Mouse (Mus musculus): Measurements from ENCODE around the gene Erlin1. TPM values are rescaled to one million over a fixed set of nuclear protein-coding genes. Genes with fewer than 3 reads are reported as not detected.

Gene Erlin1
- polyA plus RNA-seq, 1 experiment from 2014 or later: 51.4 TPM

GRCm38 (mm10) chr19:44080920-44081319 lies 11.3 kb upstream of the Erlin1 start:
- Histone ChIP-seq H3K4me2 (no peak overlapping the region), H3K27ac (no peak overlapping the region), H3K4me1 (0 out of 2 replicates have a peak, but pooled peaks cover 3% of the 10 kb centered on the region), H3K9me3 (replicated peaks) (no peaks in the 10 kb centered on the region), H3K4me3 (replicated peaks) (no peak overlapping the region), H3K36me3 (peaks cover 76% of the 10 kb centered on the region), H3K27me3 (no peaks in the 10 kb centered on the region), H3K9ac (no peak overlapping the region)
- no peak for ATAC-seq (replicated peaks; ENCODE audit: low FRiP score)
- WGBS: 84% methylated on average over 2 of the region's 2 CpGs

- Histone ChIP-seq H3K4me1 (0 out of 2 replicates have a peak, but pooled peaks cover 3% of the 10 kb centered on the region), H3K4me3 (replicated peaks) (no peak overlapping the region), H3K27me3 (no peaks in the 10 kb centered on the region), H3K9ac (no peak overlapping the region), H3K9me3 (replicated peaks) (no peaks in the 10 kb centered on the region), H3K27ac (no peak overlapping the region), H3K4me2 (no peak overlapping the region), H3K36me3 (peaks cover 78% of the 10 kb centered on the region)
- WGBS: 83% methylated on average over 2 of the region's 2 CpGs
- ATAC-seq (replicated peaks; ENCODE audit: low FRiP score): no peak
Observed at GRCm38 (mm10) chr19:44080023-44080422, 10.4 kb upstream of the Erlin1 start.

GRCm38 (mm10) chr19:44077024-44077423 lies 7.4 kb upstream of the Erlin1 start:
- peaks cover 71% of the 10 kb centered on the region for H3K36me3 ChIP-seq
- H3K27me3 ChIP-seq: no peaks in the 10 kb centered on the region
- peak; percentile 91 for ATAC-seq (replicated peaks; ENCODE audit: low FRiP score)
- H3K4me2 ChIP-seq: 0 out of 2 replicates have a peak overlapping the region, but pooled peaks have one; percentile 9
- no peaks in the 10 kb centered on the region for H3K9me3 ChIP-seq (replicated peaks)
- H3K4me1 ChIP-seq: 0 out of 2 replicates have a peak, but pooled peaks cover 3% of the 10 kb centered on the region
- WGBS: 54% methylated on average over 4 of the region's 4 CpGs
- H3K9ac ChIP-seq: no peak overlapping the region
- H3K27ac ChIP-seq: peak overlapping the region; percentile 77
- H3K4me3 ChIP-seq (replicated peaks): no peak overlapping the region

- Histone ChIP-seq H3K4me2 (0 out of 2 replicates have a peak overlapping the region, but pooled peaks have one; percentile 9), H3K27me3 (no peaks in the 10 kb centered on the region), H3K27ac (peak overlapping the region; percentile 77), H3K36me3 (peaks cover 67% of the 10 kb centered on the region), H3K4me1 (0 out of 2 replicates have a peak, but pooled peaks cover 3% of the 10 kb centered on the region), H3K9ac (no peak overlapping the region), H3K9me3 (replicated peaks) (no peaks in the 10 kb centered on the region), H3K4me3 (replicated peaks) (no peak overlapping the region)
- ATAC-seq (replicated peaks; ENCODE audit: low FRiP score): peak; percentile 88
- WGBS: 35% methylated on average over 9 of the region's 9 CpGs
Observed at GRCm38 (mm10) chr19:44076457-44076856, 6.9 kb upstream of the Erlin1 start.

GRCm38 (mm10) chr19:44074986-44075385 lies 5.4 kb upstream of the Erlin1 start:
- peaks cover 60% of the 10 kb centered on the region for H3K36me3 ChIP-seq
- H3K27ac ChIP-seq: no peak overlapping the region
- H3K9ac ChIP-seq: no peak overlapping the region
- H3K4me2 ChIP-seq: no peak overlapping the region
- WGBS: 81% methylated on average over 11 of the region's 11 CpGs
- H3K9me3 ChIP-seq (replicated peaks): no peaks in the 10 kb centered on the region
- H3K4me3 ChIP-seq (replicated peaks): no peak overlapping the region
- ATAC-seq (replicated peaks; ENCODE audit: low FRiP score): no peak
- H3K27me3 ChIP-seq: no peaks in the 10 kb centered on the region
- H3K4me1 ChIP-seq: peaks cover 6% of the 10 kb centered on the region

GRCm38 (mm10) chr19:44071166-44071565 lies 1.6 kb upstream of the Erlin1 start:
- no peak overlapping the region for H3K4me2 ChIP-seq
- WGBS: 49% methylated on average over 5 of the region's 5 CpGs
- H3K9ac ChIP-seq: no peak overlapping the region
- H3K9me3 ChIP-seq (replicated peaks): no peaks in the 10 kb centered on the region
- H3K27ac ChIP-seq: no peak overlapping the region
- no peak overlapping the region for H3K4me3 ChIP-seq (replicated peaks)
- H3K27me3 ChIP-seq: no peaks in the 10 kb centered on the region
- H3K4me1 ChIP-seq: peaks cover 17% of the 10 kb centered on the region
- H3K36me3 ChIP-seq: peaks cover 30% of the 10 kb centered on the region
- no peak for ATAC-seq (replicated peaks; ENCODE audit: low FRiP score)

- Histone ChIP-seq H3K27ac (peak overlapping the region; percentile 78), H3K4me3 (replicated peaks) (peak overlapping the region; percentile 81), H3K36me3 (peaks cover 22% of the 10 kb centered on the region), H3K9ac (peak overlapping the region; percentile 68), H3K9me3 (replicated peaks) (no peaks in the 10 kb centered on the region), H3K4me2 (peak overlapping the region; percentile 88), H3K27me3 (no peaks in the 10 kb centered on the region), H3K4me1 (peaks cover 17% of the 10 kb centered on the region)
- 9% methylated on average over 4 of the region's 4 CpGs for WGBS
- ATAC-seq (replicated peaks; ENCODE audit: low FRiP score): no peak
Observed at GRCm38 (mm10) chr19:44069914-44070232, 288 bp upstream of the Erlin1 start.

GRCm38 (mm10) chr19:44068232-44068631 lies 1.4 kb downstream of the Erlin1 start:
- H3K27me3 ChIP-seq: no peaks in the 10 kb centered on the region
- peaks cover 29% of the 10 kb centered on the region for H3K36me3 ChIP-seq
- peak overlapping the region; percentile 88 for H3K4me2 ChIP-seq
- 69% methylated on average over 4 of the region's 4 CpGs for WGBS
- no peak overlapping the region for H3K27ac ChIP-seq
- H3K9me3 ChIP-seq (replicated peaks): no peaks in the 10 kb centered on the region
- peaks cover 17% of the 10 kb centered on the region for H3K4me1 ChIP-seq
- peak overlapping the region; percentile 81 for H3K4me3 ChIP-seq (replicated peaks)
- ATAC-seq (replicated peaks; ENCODE audit: low FRiP score): no peak
- H3K9ac ChIP-seq: peak overlapping the region; percentile 68; the same call in 1 of the 2 replicates

GRCm38 (mm10) chr19:44067323-44068049 lies 2.1 kb downstream of the Erlin1 start:
- H3K4me2 ChIP-seq: peak overlapping the region; percentile 88
- H3K27me3 ChIP-seq: no peaks in the 10 kb centered on the region
- no peak for ATAC-seq (replicated peaks; ENCODE audit: low FRiP score)
- H3K4me3 ChIP-seq (replicated peaks): peak overlapping the region; percentile 81
- no peaks in the 10 kb centered on the region for H3K9me3 ChIP-seq (replicated peaks)
- H3K27ac ChIP-seq: no peak overlapping the region
- no peak overlapping the region for H3K9ac ChIP-seq
- peaks cover 27% of the 10 kb centered on the region for H3K36me3 ChIP-seq
- WGBS: 59% methylated on average over 9 of the region's 9 CpGs
- H3K4me1 ChIP-seq: peaks cover 17% of the 10 kb centered on the region

- no peak overlapping the region for H3K4me3 ChIP-seq (replicated peaks)
- no peak overlapping the region for H3K27ac ChIP-seq
- H3K27me3 ChIP-seq: no peaks in the 10 kb centered on the region
- H3K4me1 ChIP-seq: peaks cover 12% of the 10 kb centered on the region; the same call in 1 of the 2 replicates
- no peak overlapping the region for H3K4me2 ChIP-seq
- H3K36me3 ChIP-seq: peaks cover 47% of the 10 kb centered on the region
- H3K9me3 ChIP-seq (replicated peaks): no peaks in the 10 kb centered on the region
- no peak overlapping the region for H3K9ac ChIP-seq
- 94% methylated on average over 2 of the region's 2 CpGs for WGBS
- no peak for ATAC-seq (replicated peaks; ENCODE audit: low FRiP score)
Observed at GRCm38 (mm10) chr19:44064734-44065133, 4.9 kb downstream of the Erlin1 start.

- no peak overlapping the region for H3K4me2 ChIP-seq
- no peak for ATAC-seq (replicated peaks; ENCODE audit: low FRiP score)
- 73% methylated on average over 7 of the region's 7 CpGs for WGBS
- H3K9ac ChIP-seq: no peak overlapping the region
- H3K4me1 ChIP-seq: peaks cover 10% of the 10 kb centered on the region; the same call in 1 of the 2 replicates
- no peak overlapping the region for H3K27ac ChIP-seq
- no peak overlapping the region for H3K4me3 ChIP-seq (replicated peaks)
- no peaks in the 10 kb centered on the region for H3K27me3 ChIP-seq
- no peaks in the 10 kb centered on the region for H3K9me3 ChIP-seq (replicated peaks)
- H3K36me3 ChIP-seq: peaks cover 56% of the 10 kb centered on the region
Observed at GRCm38 (mm10) chr19:44063773-44064172, 5.8 kb downstream of the Erlin1 start.

- no peak for ATAC-seq (replicated peaks; ENCODE audit: low FRiP score)
- Histone ChIP-seq H3K4me3 (replicated peaks) (no peak overlapping the region), H3K27me3 (no peaks in the 10 kb centered on the region), H3K4me2 (no peak overlapping the region), H3K9ac (no peak overlapping the region), H3K36me3 (peaks cover 72% of the 10 kb centered on the region), H3K4me1 (no peaks in the 10 kb centered on the region), H3K9me3 (replicated peaks) (no peaks in the 10 kb centered on the region), H3K27ac (no peak overlapping the region)
- WGBS: 90% methylated on average over 3 of the region's 3 CpGs
Observed at GRCm38 (mm10) chr19:44060226-44060625, 9.4 kb downstream of the Erlin1 start.
